Mouse (Mus musculus) hindbrain, embryonic 12.5 days (tissue): Measurements from ENCODE around the gene Reln. TPM values are rescaled to one million over a fixed set of nuclear protein-coding genes. Genes with fewer than 3 reads are reported as not detected.

Source experiments
- ATAC-seq: fragments of 200-750 bp; cut with Nextera tagmentation; 2 replicates; pipeline ENCODE4 v1.8.0; 2017; ENCODE audit warnings: moderate TSS enrichment; ENCODE audit not compliant: low FRiP score
- H3K27ac ChIP-seq: fragments of 300-500 bp; sonication (generic); 2 replicates; pipeline ENCODE4 v1.5.1; 2016; ENCODE audit warnings: mild to moderate bottlenecking
- H3K27me3 ChIP-seq: fragments of 300-500 bp; sonication (generic); 2 replicates; pipeline ENCODE4 v1.6.1; 2016; ENCODE audit warnings: mild to moderate bottlenecking
- H3K36me3 ChIP-seq: fragments of 300-500 bp; sonication (generic); 2 replicates; pipeline ENCODE4 v1.6.1; 2016; ENCODE audit warnings: mild to moderate bottlenecking
- H3K4me1 ChIP-seq: fragments of 300-500 bp; sonication (generic); 2 replicates; pipeline ENCODE4 v1.6.1; 2016
- H3K4me2 ChIP-seq: fragments of 300-500 bp; sonication (generic); replicated peaks from 2 replicates; pipeline ENCODE4 v1.6.1; 2016; ENCODE audit warnings: mild to moderate bottlenecking
- H3K4me3 ChIP-seq: fragments of 300-500 bp; sonication (generic); 2 replicates; pipeline ENCODE4 v1.5.1; 2016; ENCODE audit warnings: mild to moderate bottlenecking
- H3K9ac ChIP-seq: fragments of 300-500 bp; sonication (generic); 2 replicates; pipeline ENCODE4 v1.6.1; 2016; ENCODE audit warnings: mild to moderate bottlenecking, moderate library complexity
- H3K9me3 ChIP-seq: fragments of 300-500 bp; sonication (generic); replicated peaks from 2 replicates; pipeline ENCODE4 v1.6.1; 2016; ENCODE audit warnings: mild to moderate bottlenecking
- WGBS: fragments of 180-500 bp; shearing (Covaris S2); methylation state at CpG from one replicate; pipeline ENCODE4 v1.1.7; 2016; 5-methylcytosine and 5-hydroxymethylcytosine counted together
- polyA plus RNA-seq: library from polyadenylated mRNA; unstranded; fragments of >200 nt; fragmentation: Nextera tagmentation; extraction: Ambion mirVana; gene quantifications from 2 replicates; pipeline ENCODE4 v1.2.1, GENCODE M21; 2016

Gene Reln
- polyA plus RNA-seq, 1 experiment from 2014 or later: 12.9 TPM

DNA sequence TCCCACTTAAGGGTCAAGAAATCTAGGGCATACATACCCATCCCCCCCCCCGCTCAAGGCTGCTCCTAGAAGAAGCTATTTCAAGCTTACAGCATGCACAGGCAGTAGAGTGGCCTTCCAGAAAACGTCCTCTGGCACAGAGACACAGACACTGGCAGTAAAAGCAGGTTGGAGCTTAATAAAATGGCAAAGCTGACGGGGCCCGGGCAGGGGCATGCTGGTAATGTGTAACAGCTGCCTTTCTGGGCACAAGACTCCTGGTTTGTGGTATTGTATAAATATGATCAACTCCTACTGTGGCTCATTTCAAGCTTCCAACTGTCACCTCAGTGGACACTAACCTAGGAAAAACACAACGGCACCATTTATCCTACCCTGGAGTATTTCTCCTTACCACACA lies 42.2 kb downstream of the Reln start:
- Histone ChIP-seq H3K9me3 (no peaks in the 10 kb centered on the region), H3K27ac (no peak overlapping the region), H3K9ac (no peak overlapping the region), H3K4me2 (no peak overlapping the region), H3K4me1 (peaks cover 3% of the 10 kb centered on the region; the same call in 1 of the 2 replicates), H3K36me3 (no peaks in the 10 kb centered on the region), H3K27me3 (no peaks in the 10 kb centered on the region), H3K4me3 (no peak overlapping the region)
- WGBS: 77% methylated on average over 5 of the region's 5 CpGs
- ATAC-seq: no peak

DNA sequence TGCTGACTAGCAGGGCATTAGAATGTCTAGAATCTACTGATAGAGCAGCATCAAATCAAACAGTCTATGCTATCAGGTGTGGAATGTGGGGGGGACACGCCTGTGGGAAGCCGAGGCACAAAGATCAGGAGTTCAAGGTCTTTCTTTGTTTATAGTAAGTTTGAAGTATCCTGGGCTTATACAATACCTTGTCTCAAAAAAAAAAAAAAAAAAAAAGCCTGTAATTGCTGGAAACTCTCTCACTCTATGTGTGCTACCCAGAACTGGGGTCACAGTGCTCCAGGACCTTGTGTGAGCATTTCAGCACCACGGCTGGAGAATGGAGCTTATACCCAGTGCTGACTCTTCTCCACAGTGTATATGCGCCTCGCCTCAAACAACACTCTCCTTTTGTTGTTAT lies 43.7 kb downstream of the Reln start:
- H3K9me3 ChIP-seq: no peaks in the 10 kb centered on the region
- no peak for ATAC-seq

DNA sequence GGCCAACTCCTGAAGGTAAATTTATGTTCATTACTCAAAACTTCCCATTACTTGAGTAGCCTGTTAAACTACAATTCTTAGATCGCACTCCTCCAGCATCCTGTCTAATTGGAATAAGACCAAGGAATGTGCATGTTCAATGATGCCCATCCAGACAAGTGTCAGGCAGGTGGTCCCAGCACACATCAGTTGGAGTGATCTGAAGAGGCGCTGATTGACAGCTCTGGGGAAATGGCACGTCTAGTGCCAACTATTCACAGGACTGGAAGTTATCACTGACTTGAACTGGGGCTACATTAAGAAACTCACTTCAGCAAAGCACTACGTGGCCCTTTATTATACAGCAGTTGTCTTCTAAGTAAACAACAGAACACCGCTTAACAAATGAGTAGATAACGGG lies 44.5 kb downstream of the Reln start:
- WGBS: 91% methylated on average over 6 of the region's 6 CpGs
- ATAC-seq: no peak
- Histone ChIP-seq H3K4me1 (peaks cover 6% of the 10 kb centered on the region; the same call in 1 of the 2 replicates), H3K36me3 (no peaks in the 10 kb centered on the region), H3K9ac (no peak overlapping the region), H3K4me2 (no peak overlapping the region), H3K9me3 (no peaks in the 10 kb centered on the region), H3K4me3 (no peak overlapping the region), H3K27me3 (no peaks in the 10 kb centered on the region), H3K27ac (no peak overlapping the region)

More for the DNA sequence above, 43.7 kb downstream of the Reln start:
- Histone ChIP-seq H3K4me1 (peaks cover 6% of the 10 kb centered on the region; the same call in 1 of the 2 replicates), H3K4me2 (no peak overlapping the region), H3K27me3 (no peaks in the 10 kb centered on the region), H3K9ac (no peak overlapping the region), H3K27ac (no peak overlapping the region), H3K4me3 (no peak overlapping the region), H3K36me3 (no peaks in the 10 kb centered on the region)
- WGBS: 93% methylated on average over 5 of the region's 5 CpGs

DNA sequence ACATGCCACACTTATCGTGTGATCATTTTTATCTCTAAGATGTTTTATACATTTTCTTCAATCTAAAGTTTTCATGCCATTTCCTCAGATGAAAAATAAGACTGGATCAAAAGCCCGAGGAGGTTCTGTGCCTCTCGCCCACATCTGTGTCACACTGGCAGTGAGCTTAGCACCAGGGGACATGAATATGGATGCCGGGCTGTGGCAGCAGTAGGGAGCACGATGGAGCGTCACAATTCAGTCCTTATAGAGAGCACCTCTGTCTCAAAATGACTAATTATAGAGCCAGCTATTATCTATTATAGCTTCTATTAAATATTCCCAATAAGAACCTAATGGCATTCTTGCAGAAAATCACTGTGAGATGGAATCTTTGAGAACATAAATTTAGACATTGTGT lies 49.3 kb downstream of the Reln start:
- Histone ChIP-seq H3K9me3 (no peaks in the 10 kb centered on the region), H3K4me2 (no peak overlapping the region), H3K4me1 (0 out of 2 replicates have a peak, but pooled peaks cover 2% of the 10 kb centered on the region), H3K4me3 (no peak overlapping the region), H3K9ac (no peak overlapping the region), H3K27me3 (no peaks in the 10 kb centered on the region), H3K27ac (no peak overlapping the region), H3K36me3 (no peaks in the 10 kb centered on the region)
- ATAC-seq: no peak
- WGBS: 68% methylated on average over 6 of the region's 6 CpGs

DNA sequence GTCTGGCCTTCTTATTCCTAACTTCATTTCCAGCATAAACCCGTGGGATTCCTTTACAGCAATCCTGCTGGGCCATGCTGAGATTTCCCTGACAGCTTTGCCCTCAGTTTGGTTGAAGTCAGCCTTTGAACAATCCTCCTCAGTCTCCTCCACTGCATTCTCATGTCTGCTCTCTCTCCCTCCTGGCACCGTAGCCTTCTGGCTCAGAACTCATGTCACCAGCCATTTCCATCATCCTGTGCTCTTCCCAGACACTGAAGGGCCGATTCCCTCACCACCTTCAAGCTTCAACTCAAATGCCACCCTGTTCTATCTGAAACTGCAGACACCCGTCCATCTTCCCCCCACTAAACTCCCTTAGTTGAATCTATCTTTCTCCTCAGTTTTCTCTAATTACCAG lies 53.1 kb downstream of the Reln start:
- H3K9me3 ChIP-seq: no peaks in the 10 kb centered on the region
- H3K27ac ChIP-seq: no peak overlapping the region
- 78% methylated on average over 4 of the region's 4 CpGs for WGBS
- no peaks in the 10 kb centered on the region for H3K4me1 ChIP-seq
- no peak overlapping the region for H3K9ac ChIP-seq
- no peak for ATAC-seq
- H3K36me3 ChIP-seq: no peaks in the 10 kb centered on the region
- no peak overlapping the region for H3K4me2 ChIP-seq
- H3K4me3 ChIP-seq: no peak overlapping the region
- no peaks in the 10 kb centered on the region for H3K27me3 ChIP-seq

DNA sequence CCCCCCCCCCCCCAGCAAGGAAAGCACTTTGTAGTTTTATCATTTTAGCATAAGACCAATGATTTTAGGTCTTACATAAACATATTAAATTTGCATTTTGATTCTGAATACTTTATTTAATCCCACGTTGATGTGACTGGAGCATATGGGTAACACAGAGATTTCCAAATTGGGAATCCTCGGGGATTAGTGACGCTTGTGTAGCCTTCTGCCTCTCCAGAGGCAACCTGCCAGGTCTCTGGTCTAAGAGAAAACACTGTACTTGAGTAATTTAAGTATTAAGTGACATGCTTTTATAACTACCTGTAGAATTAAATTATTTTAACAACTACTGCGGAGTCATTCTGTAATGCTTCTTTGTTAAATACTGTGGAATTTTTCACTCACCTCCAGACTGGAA lies 59.1 kb downstream of the Reln start:
- no peaks in the 10 kb centered on the region for H3K36me3 ChIP-seq
- ATAC-seq: no peak
- WGBS: 82% methylated on average over 4 of the region's 4 CpGs

DNA sequence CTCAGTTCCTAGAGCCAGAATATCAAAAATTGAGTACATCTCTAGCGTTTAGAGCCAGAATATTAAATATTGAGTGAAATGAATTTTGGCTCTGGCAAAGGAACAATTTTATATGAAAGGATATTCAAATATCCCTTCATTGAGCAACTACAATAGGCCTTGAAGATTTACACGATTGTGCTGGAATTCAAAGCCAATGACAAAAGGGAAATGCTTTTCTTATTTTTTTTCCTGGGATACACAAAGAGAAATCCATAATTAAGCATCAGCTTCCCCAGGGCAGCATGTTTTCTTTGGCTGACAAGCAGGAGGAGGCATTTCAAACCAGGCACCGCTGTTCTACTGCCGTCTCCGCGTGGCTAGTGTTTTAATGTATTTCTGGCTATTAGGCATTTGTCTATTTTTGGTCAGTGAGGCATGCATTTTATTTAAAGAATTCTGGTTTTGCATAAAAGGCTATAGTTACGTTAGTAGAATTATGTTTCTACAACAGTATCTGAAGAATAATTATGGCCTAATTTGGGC lies 62.3 kb downstream of the Reln start:
- Histone ChIP-seq H3K4me1 (no peaks in the 10 kb centered on the region), H3K4me3 (no peak overlapping the region), H3K36me3 (no peaks in the 10 kb centered on the region), H3K27ac (no peak overlapping the region), H3K9me3 (no peaks in the 10 kb centered on the region), H3K27me3 (no peaks in the 10 kb centered on the region; the same call in 1 of the 2 replicates), H3K4me2 (no peak overlapping the region), H3K9ac (no peak overlapping the region)
- 37% methylated on average over 7 of the region's 7 CpGs for WGBS
- no peak for ATAC-seq

More for the DNA sequence above, 59.1 kb downstream of the Reln start:
- Histone ChIP-seq H3K4me1 (no peaks in the 10 kb centered on the region), H3K9me3 (no peaks in the 10 kb centered on the region), H3K27ac (no peak overlapping the region), H3K9ac (no peak overlapping the region), H3K4me3 (no peak overlapping the region), H3K4me2 (no peak overlapping the region), H3K27me3 (no peaks in the 10 kb centered on the region; the same call in 1 of the 2 replicates)

DNA sequence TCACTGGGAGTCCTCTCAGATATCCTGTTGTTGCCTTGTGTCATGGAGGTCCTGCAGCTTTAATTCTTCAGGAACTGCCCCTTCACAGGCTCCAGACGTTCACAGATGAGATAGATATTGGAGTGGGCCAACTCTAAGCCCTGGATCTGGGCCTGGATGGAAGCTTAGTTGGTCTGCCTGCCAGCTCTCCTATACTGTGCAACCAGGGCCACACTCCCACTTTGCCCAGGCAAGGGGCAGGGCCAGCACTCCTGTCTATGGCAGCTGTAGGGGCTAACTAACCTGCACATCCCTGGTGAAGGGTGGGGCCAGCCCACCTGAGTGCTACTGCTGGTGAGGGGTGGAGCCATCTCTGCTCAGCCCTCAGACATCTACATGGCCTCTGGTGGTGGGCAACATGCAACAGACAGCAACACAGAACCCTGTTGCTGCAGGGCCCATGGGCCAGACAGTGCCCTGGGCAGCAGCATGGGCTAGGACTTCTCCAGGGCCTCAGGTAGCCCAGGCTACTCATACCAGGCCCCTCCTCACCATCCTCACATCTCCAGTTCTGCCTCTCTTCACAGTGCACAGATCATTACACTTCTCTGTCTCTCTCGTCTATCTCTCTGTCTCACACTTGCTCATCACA lies 63.9 kb downstream of the Reln start:
- 74% methylated on average over 2 of the region's 2 CpGs for WGBS
- no peak overlapping the region for H3K4me3 ChIP-seq
- no peak overlapping the region for H3K27ac ChIP-seq

DNA sequence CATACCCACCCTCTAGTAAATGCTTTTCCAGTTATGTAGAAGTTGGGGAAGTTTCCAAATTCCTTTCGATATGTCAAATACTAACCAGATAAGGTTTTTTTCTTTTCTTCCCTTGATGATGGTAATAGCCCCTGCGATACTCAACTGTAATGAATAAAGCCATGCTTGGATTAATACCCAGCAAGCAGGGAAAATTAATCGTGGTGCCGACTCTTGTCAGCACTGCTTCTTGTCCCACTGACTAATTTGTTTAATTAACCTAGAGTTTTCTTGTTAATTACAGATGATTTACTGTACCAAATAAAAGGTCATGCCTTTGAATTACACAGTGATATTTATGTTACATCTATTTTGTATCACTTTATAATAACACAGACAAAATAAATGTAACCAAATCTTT lies 65.3 kb downstream of the Reln start:
- no peaks in the 10 kb centered on the region for H3K4me1 ChIP-seq
- H3K9ac ChIP-seq: no peak overlapping the region
- H3K4me2 ChIP-seq: no peak overlapping the region
- no peaks in the 10 kb centered on the region for H3K36me3 ChIP-seq
- WGBS: 88% methylated on average over 4 of the region's 4 CpGs
- H3K27ac ChIP-seq: no peak overlapping the region
- no peak for ATAC-seq
- no peak overlapping the region for H3K4me3 ChIP-seq
- H3K9me3 ChIP-seq: no peaks in the 10 kb centered on the region
- H3K27me3 ChIP-seq: no peaks in the 10 kb centered on the region; the same call in 1 of the 2 replicates

More for the DNA sequence above, 63.9 kb downstream of the Reln start:
- Histone ChIP-seq H3K9ac (no peak overlapping the region), H3K9me3 (no peaks in the 10 kb centered on the region), H3K36me3 (no peaks in the 10 kb centered on the region), H3K4me1 (no peaks in the 10 kb centered on the region), H3K27me3 (no peaks in the 10 kb centered on the region; the same call in 1 of the 2 replicates), H3K4me2 (no peak overlapping the region)
- ATAC-seq: no peak

DNA sequence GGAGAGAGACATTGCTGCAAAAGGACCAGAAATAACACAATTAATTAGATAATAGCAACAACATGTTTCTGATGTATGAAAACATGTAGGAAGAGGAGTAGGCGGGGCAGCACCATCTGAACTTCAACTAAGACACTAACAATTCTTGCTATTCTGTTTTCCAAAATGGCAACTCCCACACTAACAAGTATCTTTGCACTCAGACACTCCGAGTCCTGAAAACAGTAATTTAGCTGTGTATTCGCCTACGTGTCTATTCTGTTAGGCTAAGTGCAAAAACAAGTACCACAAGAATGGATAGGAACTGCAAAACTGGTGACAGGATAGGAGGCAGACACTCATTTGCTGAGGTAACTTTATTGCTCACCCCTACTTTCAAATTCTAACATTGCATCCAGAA lies 70.4 kb downstream of the Reln start:
- ATAC-seq: no peak
- no peak overlapping the region for H3K4me3 ChIP-seq
- H3K4me2 ChIP-seq: no peak overlapping the region
- H3K9ac ChIP-seq: no peak overlapping the region
- no peaks in the 10 kb centered on the region for H3K9me3 ChIP-seq
- H3K27ac ChIP-seq: no peak overlapping the region
- H3K4me1 ChIP-seq: no peaks in the 10 kb centered on the region
- no peaks in the 10 kb centered on the region for H3K27me3 ChIP-seq
- H3K36me3 ChIP-seq: no peaks in the 10 kb centered on the region
- WGBS: 90% methylated on average over 4 of the region's 4 CpGs

DNA sequence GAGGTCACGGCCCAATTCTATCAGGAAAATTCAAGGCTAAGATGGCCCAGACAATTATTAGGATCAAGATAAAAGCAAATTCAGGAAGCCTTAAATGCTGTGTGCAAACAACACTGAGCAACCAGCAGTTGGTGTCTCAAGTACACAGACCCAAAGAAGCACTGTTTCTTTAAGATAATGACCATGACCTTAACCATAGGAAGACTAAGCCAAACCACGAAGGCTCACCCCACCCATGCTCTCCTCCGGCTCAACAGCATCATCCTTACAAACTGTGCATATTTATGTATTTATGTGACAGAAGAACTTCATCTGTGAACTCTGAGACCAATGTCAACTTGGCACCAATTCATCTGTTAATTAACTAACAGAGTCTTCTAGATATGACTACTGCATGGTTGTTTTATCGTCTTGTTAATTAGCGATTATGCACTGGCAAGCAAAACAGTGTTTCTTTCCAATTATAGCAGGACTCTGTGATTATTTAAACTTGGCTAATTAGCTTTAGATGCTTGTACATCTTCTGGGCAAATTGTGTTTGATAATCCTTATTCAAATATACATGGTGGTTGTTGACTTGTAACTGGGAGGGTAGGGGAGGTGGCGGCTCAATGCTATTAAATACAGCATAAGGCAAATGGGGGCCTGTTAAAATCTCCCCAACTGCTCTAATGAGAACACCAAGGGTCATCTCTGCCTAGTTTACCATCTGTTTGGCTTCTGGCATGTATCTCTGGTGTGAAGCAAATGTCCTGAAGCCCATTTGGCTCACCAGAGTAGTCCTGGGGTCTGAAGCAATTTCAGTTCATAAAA lies 77.8 kb downstream of the Reln start:
- no peaks in the 10 kb centered on the region for H3K27me3 ChIP-seq

DNA sequence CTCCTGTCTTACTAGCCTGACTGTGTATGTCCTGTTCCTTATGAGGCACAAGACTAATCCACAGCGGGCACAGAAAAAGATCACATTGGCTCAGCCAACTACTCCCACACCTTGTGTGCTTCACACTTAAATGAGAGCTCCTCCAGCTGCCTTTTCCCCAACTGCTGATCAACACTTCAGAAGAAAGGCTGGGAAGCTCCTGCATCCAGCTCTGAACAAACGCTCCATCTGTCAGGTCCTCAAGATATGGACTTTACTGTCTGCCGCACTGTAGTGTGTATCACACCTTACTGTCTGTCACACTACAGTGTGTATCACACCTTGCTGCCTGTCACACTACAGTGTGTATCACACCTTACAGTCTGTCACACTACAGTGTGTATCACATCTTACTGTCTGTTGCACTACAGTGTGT lies 82.1 kb downstream of the Reln start:
- Histone ChIP-seq H3K4me1 (no peaks in the 10 kb centered on the region), H3K4me3 (no peak overlapping the region), H3K9me3 (no peaks in the 10 kb centered on the region), H3K9ac (no peak overlapping the region), H3K4me2 (no peak overlapping the region), H3K27ac (no peak overlapping the region), H3K27me3 (no peaks in the 10 kb centered on the region), H3K36me3 (no peaks in the 10 kb centered on the region)
- WGBS: 89% methylated on average over 3 of the region's 3 CpGs
- ATAC-seq: no peak

More for the DNA sequence above, 77.8 kb downstream of the Reln start:
- no peak overlapping the region for H3K4me2 ChIP-seq
- WGBS: 79% methylated on average over 6 of the region's 6 CpGs
- H3K27ac ChIP-seq: no peak overlapping the region
- H3K9ac ChIP-seq: no peak overlapping the region
- H3K4me1 ChIP-seq: no peaks in the 10 kb centered on the region
- H3K4me3 ChIP-seq: no peak overlapping the region
- ATAC-seq: no peak
- no peaks in the 10 kb centered on the region for H3K9me3 ChIP-seq
- H3K36me3 ChIP-seq: no peaks in the 10 kb centered on the region
